Mouse (Mus musculus) cerebellum, adult 9-11 months (tissue): ENCODE data around the gene Kirrel2.

Experiments
- DNase-seq: peaks from one replicate; pipeline ENCODE4 v3.0.0; 2022

Gene Kirrel2

GRCm38 (mm10) chr7:30444971-30445751, 12.3 kb downstream of the Kirrel2 start, which contains the start of gene Aplp1:
Gene Aplp1, minus strand, starts transcription at chr7:30445535.
- DNase-seq, result peak; percentile 83

- peak; percentile 68 for DNase-seq
Observed at GRCm38 (mm10) chr7:30444154-30444970, 13.1 kb downstream of the Kirrel2 start.

GRCm38 (mm10) chr7:30443696-30444095, 13.8 kb downstream of the Kirrel2 start:
- no peak for DNase-seq

GRCm38 (mm10) chr7:30440697-30441096, 16.8 kb downstream of the Kirrel2 start:
- DNase-seq, result peak; percentile 66

GRCm38 (mm10) chr7:30439734-30440133, 17.8 kb downstream of the Kirrel2 start:
- no peak for DNase-seq

GRCm38 (mm10) chr7:30436879-30437278, 20.6 kb downstream of the Kirrel2 start:
- DNase-seq, result no peak

GRCm38 (mm10) chr7:30435156-30435555, 22.3 kb downstream of the Kirrel2 start:
- DNase-seq, result no peak

GRCm38 (mm10) chr7:30434701-30435100, 22.8 kb downstream of the Kirrel2 start:
- DNase-seq, result no peak

- DNase-seq, result no peak
Observed at GRCm38 (mm10) chr7:30434238-30434637, 23.3 kb downstream of the Kirrel2 start.

GRCm38 (mm10) chr7:30431793-30432192, 25.7 kb downstream of the Kirrel2 start:
- DNase-seq, result peak; percentile 94

GRCm38 (mm10) chr7:30430191-30430590, 27.3 kb downstream of the Kirrel2 start:
- DNase-seq, result no peak

GRCm38 (mm10) chr7:30429327-30429726, 28.2 kb downstream of the Kirrel2 start:
- no peak for DNase-seq

GRCm38 (mm10) chr7:30423071-30423641, 34.3 kb downstream of the Kirrel2 start:
- DNase-seq, result no peak

- no peak for DNase-seq
Observed at GRCm38 (mm10) chr7:30422560-30422959, 34.9 kb downstream of the Kirrel2 start.

- peak; percentile 93 for DNase-seq
Observed at GRCm38 (mm10) chr7:30421890-30422435, 35.5 kb downstream of the Kirrel2 start.

GRCm38 (mm10) chr7:30421175-30421889, 36.2 kb downstream of the Kirrel2 start, which contains the start of gene Nfkbid:
Gene Nfkbid, plus strand, starts transcription at chr7:30421732.
- peak; percentile 78 for DNase-seq

GRCm38 (mm10) chr7:30420673-30421072, 36.8 kb downstream of the Kirrel2 start:
- no peak for DNase-seq

- no peak for DNase-seq
Observed at GRCm38 (mm10) chr7:30419561-30420499, 37.7 kb downstream of the Kirrel2 start, which contains the start of gene Hcst. Gene Hcst, minus strand, starts transcription at chr7:30419854.

GRCm38 (mm10) chr7:30417856-30418255, 39.6 kb downstream of the Kirrel2 start:
- DNase-seq, result no peak

GRCm38 (mm10) chr7:30413596-30413995, 43.9 kb downstream of the Kirrel2 start, which contains the start of gene Tyrobp:
Gene Tyrobp, plus strand, starts transcription at chr7:30413760.
- no peak for DNase-seq

GRCm38 (mm10) chr7:30412735-30413147, 44.7 kb downstream of the Kirrel2 start:
- DNase-seq, result no peak
